Mouse (Mus musculus) bone marrow macrophage, adult 2 months (primary cell): ENCODE measurements around the gene Cog5. TPM values are rescaled to one million over a fixed set of nuclear protein-coding genes. Genes with fewer than 3 reads are reported as not detected.

Source experiments
- H3K27ac ChIP-seq: 2 replicates; pipeline ENCODE4 v1.5.1; 2012; ENCODE audit warnings: low read depth, low read length; ENCODE audit not compliant: insufficient read depth
- H3K4me1 ChIP-seq: 2 replicates; pipeline ENCODE4 v1.6.1; 2012; ENCODE audit warnings: low read length; ENCODE audit not compliant: control insufficient read depth, insufficient read depth
- H3K4me3 ChIP-seq: 2 replicates; pipeline ENCODE4 v1.5.1; 2012; ENCODE audit warnings: mild to moderate bottlenecking, low read length, moderate library complexity; ENCODE audit not compliant: insufficient read depth
- CTCF ChIP-seq: IDR thresholded peaks from 2 replicates; pipeline ENCODE4 v1.5.1; 2012; ENCODE audit warnings: low read depth, mild to moderate bottlenecking, low read length, moderate library complexity
- POLR2A ChIP-seq: IDR thresholded peaks from 2 replicates; pipeline ENCODE4 v1.6.1; 2012; ENCODE audit warnings: mild to moderate bottlenecking, low read depth, low read length, borderline replicate concordance
- polyA plus RNA-seq: library from polyadenylated mRNA; stranded (reverse); fragments of >200 nt; gene quantifications from 2 replicates; pipeline ENCODE4 v1.2.4, GENCODE M21; 2012; ENCODE audit not compliant: missing spikeins, insufficient read depth, insufficient read length

The Cog5 gene
- polyA plus RNA-seq, 1 experiment: 36.5 TPM

DNA sequence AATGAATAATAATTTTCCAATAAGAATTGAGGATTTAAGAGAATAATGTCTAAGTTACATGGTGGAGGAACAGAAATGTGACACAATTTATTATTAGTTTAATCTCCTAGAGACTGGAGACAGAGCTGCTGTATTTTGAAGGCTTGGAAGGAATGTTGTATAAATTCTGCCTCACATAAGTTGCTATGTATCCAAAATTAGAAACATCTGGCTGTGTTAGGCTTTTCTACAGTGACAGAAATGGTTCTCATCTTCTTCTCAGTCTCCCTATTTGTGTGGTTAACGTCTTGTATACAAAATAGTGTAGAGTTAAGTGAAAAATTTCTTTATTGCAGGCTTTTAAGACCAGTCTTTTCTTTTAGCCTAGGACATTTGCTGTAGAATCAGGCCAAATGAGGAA lies 52.9 kb downstream of the Cog5 start:
- no peak overlapping the region for H3K4me3 ChIP-seq
- TF ChIP-seq POLR2A: no peak
- TF ChIP-seq CTCF: no peak
- peaks cover 6% of the 10 kb centered on the region; the same call in 1 of the 2 replicates for H3K4me1 ChIP-seq
- no peak overlapping the region for H3K27ac ChIP-seq

- TF ChIP-seq CTCF (no peak), POLR2A (no peak)
- no peak overlapping the region for H3K27ac ChIP-seq
- H3K4me3 ChIP-seq: no peak overlapping the region
- peaks cover 6% of the 10 kb centered on the region; the same call in 1 of the 2 replicates for H3K4me1 ChIP-seq
Measured at GRCm38 (mm10) chr12:31709665-31710064, 55.0 kb downstream of the Cog5 start.

DNA sequence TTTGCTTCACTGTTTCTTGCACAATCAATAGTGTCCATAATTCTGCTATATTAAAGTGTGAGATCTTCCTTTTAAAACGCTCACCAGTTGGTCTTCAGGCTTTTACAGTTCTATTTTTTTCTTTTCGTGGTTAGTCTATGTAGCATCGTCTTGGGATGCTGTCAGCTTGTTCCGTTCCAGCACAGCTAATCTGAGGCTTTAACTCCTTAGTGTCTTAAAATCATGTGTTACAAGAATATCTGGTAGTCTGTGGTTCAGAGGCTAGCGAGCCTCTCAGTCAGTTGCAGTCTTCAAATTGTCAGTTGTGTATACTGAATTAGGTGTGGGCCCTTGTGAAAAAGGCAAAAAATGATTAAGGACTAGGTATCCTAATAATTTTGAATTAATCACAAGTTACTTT lies 57.6 kb downstream of the Cog5 start:
- no peak overlapping the region for H3K27ac ChIP-seq
- no peak for TF ChIP-seq CTCF
- TF ChIP-seq POLR2A: no peak
- no peak overlapping the region for H3K4me3 ChIP-seq
- H3K4me1 ChIP-seq: peaks cover 6% of the 10 kb centered on the region; the same call in 1 of the 2 replicates

DNA sequence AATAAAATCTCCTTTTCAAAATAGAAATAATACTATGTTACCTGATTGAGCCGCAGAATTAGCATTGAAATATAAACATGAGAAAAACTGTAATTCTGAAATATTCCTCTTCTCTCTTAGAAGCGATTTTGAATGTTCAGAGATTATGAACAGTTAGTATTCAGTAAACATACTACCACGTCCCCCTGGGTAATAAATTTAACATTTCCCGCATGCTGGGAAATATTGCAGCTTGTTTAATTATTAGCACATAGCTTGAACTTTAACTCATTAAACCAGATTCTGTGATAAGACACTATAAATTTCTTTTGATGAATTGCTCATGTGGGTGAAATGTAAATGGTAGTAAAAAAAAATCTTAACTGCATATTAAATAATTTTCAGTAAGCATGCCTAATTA lies 58.1 kb downstream of the Cog5 start:
- Histone ChIP-seq H3K4me1 (peaks cover 6% of the 10 kb centered on the region; the same call in 1 of the 2 replicates), H3K4me3 (no peak overlapping the region), H3K27ac (no peak overlapping the region)
- TF ChIP-seq CTCF (no peak), POLR2A (no peak)

DNA sequence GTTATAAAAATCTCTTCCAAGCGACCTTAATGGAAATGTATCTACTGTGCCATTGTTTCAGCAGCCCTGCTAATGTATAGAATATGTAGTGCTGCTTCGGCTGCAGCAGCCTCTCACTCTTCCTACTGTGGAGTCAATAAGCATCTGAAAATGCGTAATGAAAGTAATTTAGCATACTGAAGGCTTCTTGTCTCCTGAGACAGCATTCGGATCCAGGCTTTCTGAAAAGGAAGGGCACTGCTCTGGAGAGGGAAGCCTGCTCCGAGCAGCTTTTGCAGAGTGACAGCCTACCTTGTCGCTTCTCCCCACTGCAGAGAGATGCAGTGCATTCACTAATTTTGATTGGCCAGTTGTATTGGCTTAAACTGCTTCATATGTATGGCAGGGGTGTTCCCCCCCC lies 58.9 kb downstream of the Cog5 start, which contains the start of gene Gpr22:
Gene Gpr22, minus strand, starts transcription at position 348 of the 400 bp plus-strand sequence.
- Histone ChIP-seq H3K4me1 (peaks cover 6% of the 10 kb centered on the region; the same call in 1 of the 2 replicates), H3K4me3 (no peak within 1 kb of the TSS), H3K27ac (no peak within 1 kb of the TSS)
- no peak for TF ChIP-seq POLR2A
- no peak for TF ChIP-seq CTCF

DNA sequence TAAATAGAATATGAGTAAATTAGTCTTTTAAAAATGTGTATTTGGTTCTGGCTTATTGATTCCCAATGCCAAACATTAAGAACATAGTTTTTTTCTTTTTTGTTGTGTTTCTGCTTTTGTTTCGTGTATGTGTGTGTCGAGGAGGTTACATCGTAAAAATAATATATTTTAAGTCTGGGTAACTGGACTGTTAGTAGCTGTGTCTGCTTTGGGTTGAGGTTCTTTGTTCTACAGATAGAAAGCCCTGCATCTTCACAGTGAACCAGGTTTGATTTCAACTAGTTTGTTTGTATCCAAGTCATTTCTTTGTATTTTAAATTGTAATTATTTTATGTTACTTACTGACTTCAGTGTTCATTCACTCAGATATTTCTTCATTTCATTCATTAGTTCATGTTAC lies 59.4 kb downstream of the Cog5 start:
- no peak overlapping the region for H3K4me3 ChIP-seq
- no peak overlapping the region for H3K27ac ChIP-seq
- TF ChIP-seq CTCF (no peak), POLR2A (no peak)

DNA sequence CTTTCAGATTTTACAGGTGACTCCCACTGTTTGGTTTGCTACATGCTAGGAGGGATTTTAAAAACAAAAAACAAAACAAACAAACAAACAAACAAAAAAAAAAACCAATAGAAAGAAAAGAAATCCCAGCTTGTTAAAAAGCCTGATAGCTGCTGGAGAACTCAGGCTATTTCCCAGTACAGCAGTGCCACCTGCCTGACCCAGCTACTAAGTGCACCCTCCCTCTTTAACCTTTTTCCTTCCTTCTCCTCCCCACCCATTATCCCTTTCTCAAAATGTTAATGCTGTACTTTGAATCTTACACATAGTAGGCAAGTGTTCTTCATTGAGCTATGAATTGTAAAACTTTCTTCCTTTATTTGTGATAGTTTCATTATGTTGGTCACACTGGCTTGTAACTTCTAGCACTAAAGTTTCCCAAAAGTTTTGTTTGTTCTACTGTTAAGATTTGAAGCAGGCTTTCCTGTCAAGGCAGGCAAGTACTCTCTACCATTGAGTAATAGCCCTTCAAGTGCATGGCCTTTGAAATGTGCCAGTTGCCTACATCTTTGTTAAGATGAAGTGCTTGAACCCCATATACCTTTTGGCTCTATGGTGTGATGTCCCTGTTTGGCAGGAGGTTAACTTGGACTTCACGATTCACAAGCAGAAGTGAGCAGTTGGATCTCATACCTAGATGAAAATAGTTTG lies 65.1 kb downstream of the Cog5 start:
- H3K4me3 ChIP-seq: no peak overlapping the region
- no peaks in the 10 kb centered on the region for H3K4me1 ChIP-seq
- TF ChIP-seq POLR2A: no peak
- TF ChIP-seq CTCF: no peak
- no peak overlapping the region for H3K27ac ChIP-seq

More for the DNA sequence above, 59.4 kb downstream of the Cog5 start:
- peaks cover 6% of the 10 kb centered on the region; the same call in 1 of the 2 replicates for H3K4me1 ChIP-seq

- H3K27ac ChIP-seq: no peak overlapping the region
- TF ChIP-seq POLR2A (no peak), CTCF (no peak)
- H3K4me1 ChIP-seq: no peaks in the 10 kb centered on the region
- no peak overlapping the region for H3K4me3 ChIP-seq
Measured at GRCm38 (mm10) chr12:31724576-31724975, 69.9 kb downstream of the Cog5 start.

DNA sequence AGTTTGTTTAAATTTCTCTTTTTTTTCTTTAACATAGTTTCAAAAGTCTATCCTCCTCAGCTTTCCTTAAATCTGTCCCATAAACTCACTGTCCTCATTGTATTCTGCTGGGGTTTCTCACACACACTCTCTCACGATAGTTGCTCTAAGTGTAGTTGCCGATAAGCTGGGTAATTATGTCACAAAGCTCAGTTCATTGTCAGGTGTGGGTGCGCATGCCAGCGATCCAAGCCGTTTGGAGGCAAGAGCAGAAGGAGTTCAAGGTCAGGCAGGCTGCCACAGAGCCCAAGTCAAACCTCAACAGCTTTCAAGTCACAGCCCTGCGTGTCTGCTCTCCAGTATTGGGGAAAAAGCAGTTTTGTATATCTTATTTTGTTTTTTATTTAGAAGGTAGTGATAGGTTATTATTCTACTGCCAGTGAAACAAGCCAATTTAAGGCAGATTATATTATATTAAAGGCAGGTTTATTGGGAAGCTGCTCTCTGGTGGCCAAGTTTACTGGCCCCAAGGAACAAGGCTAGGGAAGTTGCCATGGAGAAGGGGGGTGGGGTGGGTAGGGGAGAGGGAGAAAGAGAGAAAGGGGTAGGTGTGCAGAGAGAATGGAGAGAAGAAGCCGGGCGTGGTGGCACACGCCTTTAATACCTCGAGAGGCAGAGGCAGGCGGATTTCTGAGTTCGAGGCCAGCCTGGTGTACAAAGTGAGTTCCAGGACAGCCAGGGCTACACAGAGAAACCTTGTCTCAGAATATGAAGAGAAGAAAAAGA lies 71.0 kb downstream of the Cog5 start:
- H3K4me3 ChIP-seq: no peak overlapping the region
- H3K4me1 ChIP-seq: peaks cover 2% of the 10 kb centered on the region; the same call in 1 of the 2 replicates
- no peak overlapping the region for H3K27ac ChIP-seq
- no peak for TF ChIP-seq POLR2A
- TF ChIP-seq CTCF: no peak

- Histone ChIP-seq H3K27ac (no peak overlapping the region), H3K4me1 (peaks cover 4% of the 10 kb centered on the region; the same call in 1 of the 2 replicates), H3K4me3 (no peak overlapping the region)
- TF ChIP-seq CTCF (no peak), POLR2A (no peak)
Measured at GRCm38 (mm10) chr12:31726707-31727106, 72.0 kb downstream of the Cog5 start.
